Mouse (Mus musculus): ENCODE data around the gene Ophn1.

GRCm38 (mm10) chrX:98881085-98881484 lies 9.7 kb downstream of the Ophn1 start:
- no peak for TF ChIP-seq POLR2A (IDR thresholded peaks at IDR 0.05; ENCODE audit: low read depth, low read length)
- no peak for TF ChIP-seq CTCF (conservative IDR thresholded peaks at IDR 0.05; ENCODE audit: insufficient read depth, insufficient read length, low read depth, low read length)
